Mouse (Mus musculus): ENCODE measurements around the gene Peak1. TPM values are rescaled to one million over a fixed set of nuclear protein-coding genes. Genes with fewer than 3 reads are reported as not detected.

Peak1 gene
- total RNA-seq, 1 experiment from 2014 or later: 45.1 TPM

DNA sequence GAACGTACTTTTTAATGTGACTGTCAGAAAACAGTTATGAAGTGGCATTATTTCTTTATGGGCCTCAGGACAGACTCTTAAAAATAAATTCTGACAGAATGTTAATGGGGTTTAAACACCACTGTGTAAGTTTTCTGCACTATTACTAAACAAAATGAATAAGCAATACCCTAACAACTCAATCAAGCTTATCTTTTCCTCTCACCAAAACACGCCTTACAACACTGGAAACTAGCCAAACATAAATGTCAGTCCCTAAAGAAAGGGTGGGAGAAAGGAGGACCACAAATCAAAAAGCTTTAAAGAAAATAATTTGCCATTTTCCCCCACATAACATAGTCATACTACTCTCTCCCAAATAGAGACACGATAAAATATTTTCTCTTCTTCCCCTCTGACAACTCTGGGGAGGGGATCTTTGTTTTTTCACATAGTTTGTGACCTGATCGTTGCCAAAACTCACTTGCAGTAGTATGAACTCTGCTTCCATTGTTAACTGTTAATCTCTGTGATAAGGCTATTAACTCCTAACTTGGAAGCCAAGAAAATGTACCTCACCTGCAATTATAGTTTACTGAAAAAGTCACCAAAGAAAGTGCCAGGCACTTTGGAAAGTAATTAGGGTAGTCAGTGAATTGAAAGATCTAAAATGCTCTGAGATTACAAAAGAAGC is 1.8 kb downstream of the Peak1 start:
- no peak for DNase-seq

DNA sequence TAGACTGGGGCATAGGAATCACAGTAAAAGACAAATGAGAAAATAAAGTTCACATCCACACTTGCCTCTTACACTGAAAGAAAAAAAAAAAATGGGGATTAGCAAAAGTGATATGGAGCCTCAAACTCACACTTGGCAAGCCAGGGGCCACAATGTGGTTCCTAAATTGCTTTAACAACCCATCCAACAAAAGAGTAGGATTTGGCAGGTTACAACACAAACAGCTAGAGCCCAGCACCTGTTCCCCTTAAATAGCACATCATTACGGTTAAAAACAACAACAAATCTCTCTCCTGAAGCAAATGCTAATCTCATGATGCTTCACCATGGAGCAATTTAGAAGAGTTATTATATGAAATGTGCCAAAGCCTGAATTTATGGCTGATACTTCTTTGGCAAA is 2.5 kb downstream of the Peak1 start:
- no peak for DNase-seq

DNA sequence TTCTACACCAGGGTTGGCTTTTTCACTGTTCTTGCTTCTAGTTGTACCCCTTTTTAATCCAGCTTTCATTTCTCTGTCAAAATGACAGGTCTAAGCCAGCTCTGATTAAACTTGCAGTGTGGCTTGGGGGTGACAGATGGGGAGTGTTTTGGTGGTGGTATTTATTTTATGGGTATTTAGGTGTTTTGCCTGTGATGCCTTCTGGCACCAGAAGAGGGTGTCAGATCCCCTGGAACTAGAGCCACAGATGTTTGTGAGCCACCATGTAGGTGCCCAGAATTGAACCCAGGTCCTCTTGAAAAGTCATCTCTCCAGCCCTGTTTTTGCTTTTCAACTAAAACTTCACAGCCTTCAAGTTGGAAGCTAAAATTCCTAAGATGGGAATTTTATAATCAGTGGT is 3.5 kb downstream of the Peak1 start:
- DNase-seq: no peak

DNA sequence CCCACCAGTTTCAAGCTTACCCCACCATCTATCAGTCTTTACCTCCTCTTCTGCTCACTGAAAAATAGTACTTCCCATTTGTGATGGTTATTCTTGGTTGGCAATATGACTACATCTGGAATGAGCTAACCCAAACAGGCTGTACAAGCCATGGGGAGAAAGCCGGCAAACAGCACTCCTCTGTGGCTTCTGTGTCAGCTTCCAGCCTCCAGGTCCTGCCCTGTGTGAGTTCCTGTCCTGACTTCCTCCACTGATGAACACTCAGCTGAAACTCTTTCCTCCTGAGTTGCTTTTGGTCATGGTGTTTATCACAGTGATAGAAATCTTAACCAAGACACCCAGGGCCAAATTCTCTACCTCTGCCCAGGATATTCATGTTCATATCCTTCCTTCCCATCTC is 5.2 kb downstream of the Peak1 start:
- no peak for DNase-seq

DNA sequence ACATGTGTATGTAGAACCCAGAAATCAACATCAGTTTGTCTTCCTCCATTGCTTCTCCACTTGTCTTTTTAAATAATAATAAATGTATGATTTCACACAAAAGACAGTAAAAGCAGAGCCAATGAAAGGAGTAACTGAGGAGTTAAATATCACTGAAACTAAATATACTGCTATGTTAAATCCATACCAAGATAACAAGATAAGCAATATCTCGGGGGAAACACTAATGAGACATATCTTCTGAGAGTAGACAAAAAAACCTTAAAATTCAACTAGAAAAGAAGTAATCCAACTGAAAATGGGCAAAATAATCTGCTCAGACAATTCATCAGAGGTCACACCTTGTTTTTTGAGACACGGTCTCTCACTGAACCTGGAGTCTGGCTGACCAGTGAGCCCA is 7.9 kb downstream of the Peak1 start:
- DNase-seq: no peak

DNA sequence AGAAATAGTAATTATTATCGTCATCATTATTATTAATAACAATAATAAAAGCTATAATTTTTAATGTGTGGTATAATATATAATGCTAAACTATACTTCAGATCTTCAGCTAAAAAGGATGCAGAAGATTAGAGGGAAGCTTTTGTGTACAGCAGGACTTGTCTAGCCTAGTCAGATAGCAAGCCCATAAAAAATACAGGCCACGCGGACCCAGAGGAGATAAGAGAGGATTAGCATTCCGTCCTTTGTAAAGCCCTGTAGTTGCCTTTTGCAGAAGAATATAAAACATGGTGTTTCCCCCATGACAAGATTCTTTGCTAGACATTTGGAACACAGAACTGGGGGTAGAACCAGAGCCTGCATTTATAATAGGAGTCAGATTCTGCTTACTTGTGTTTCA is 13.2 kb downstream of the Peak1 start:
- no peak for DNase-seq

DNA sequence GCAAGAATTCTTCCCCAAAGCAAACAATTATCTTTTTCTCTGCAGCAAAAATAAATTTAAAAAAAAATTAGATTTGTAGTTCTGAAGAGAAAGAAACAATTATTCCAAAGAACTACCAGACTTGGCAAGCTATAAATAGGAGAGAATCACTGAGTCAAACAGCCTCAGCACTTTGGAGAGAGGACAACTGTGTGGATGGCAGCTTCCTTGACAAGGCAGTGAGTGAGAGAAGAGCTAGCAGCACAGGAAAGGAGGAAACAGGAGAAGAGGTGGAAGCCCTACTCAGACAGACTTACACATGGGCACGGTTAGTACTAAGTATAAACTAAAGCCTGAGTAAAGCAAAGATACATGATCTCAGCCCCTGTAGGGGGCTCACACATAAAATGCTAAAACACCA is 21.6 kb downstream of the Peak1 start:
- no peak for DNase-seq

DNA sequence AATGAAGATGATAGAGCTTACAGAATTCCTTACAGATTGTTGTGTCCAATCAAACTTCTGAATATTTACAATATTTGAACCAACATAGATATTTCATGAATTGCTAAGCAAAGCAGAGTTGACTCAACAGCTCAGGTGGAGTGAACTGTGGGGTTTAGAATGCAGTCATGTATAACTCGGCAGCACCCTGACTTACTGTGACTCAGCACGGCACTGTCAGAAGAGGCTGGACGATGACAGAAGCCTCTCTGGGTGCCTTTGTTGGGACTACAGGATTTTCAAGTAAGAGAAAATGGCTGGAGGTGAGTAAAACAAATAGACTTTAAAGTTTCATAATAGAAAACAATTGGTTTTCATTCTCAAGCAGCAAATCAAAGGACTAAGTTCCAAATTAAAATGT is 25.0 kb downstream of the Peak1 start:
- DNase-seq: peak; percentile 33

DNA sequence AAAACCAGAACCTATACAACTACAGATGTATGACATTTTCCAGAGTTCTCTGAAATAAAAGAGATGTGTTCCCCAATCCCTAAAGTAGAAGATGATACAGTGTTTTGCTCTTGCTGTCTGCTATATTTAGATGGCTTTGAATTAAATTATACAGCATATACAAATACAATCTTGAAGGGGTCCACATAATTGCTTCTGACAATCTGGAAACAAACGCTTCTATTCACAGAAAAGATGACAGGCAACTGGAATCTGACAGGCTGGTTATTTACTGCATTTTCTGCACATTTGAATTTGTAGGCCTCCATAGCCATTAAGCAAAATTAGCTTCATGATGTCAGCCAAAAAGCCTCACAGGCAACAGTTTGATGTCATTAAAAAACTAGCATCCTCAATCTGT is 35.1 kb downstream of the Peak1 start:
- no peak for DNase-seq

DNA sequence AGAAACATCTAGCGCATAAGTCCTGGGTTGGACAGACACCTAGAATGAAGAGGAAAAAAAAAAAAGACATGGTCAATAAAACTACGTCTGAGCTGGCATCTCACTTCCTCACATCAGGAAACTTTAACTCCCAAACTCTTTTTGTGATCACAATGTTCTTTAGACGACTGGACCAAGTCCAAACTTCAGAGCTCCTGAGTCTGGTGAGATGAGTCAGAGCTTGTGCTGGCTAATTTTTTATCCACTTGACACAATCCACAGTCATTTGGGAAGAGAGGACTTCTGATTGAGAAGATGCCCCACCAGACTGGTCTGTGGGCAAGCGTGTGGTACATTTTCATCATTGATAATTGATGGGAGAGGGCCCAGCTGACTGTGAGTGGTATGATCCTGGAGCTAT is 43.5 kb downstream of the Peak1 start:
- DNase-seq: peak; percentile 54

DNA sequence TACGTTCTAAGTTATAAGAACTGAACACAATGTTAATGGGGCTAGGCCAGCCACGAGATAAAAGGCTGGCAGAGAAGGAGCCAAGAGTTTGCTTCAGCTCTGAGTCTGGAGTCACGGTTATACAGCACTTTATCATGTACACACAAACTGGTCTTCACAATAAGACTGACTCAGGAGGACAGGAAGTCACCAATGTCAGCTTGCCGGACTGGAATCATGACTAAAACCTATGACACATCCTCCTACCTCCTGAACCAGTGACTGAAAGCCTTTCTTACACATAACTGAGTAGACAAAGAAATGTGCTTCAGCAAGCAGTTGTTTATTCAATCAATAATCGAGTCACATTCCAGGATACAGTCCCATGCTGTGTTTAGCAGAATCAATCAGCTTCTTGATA is 47.2 kb downstream of the Peak1 start:
- peak; percentile 37 for DNase-seq

DNA sequence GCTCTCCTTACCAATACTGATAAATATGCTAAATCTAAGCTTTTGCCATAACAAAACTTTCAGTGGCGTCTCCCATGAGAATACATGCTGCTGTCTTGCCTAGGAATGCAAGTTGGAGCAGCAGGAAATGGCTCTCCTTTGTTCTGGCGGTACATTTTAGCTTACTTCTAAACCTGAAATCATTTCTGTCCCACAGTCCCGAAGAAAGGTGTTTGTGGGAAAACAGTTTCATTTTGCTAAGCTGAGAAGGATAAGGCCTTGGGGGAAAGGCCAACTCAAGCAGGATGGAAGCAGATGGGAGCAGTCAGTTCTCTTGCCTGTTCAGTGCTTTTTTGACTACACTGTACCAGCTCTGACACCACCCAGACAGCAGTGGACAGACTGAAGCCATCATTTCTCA is 49.1 kb downstream of the Peak1 start:
- no peak for DNase-seq

DNA sequence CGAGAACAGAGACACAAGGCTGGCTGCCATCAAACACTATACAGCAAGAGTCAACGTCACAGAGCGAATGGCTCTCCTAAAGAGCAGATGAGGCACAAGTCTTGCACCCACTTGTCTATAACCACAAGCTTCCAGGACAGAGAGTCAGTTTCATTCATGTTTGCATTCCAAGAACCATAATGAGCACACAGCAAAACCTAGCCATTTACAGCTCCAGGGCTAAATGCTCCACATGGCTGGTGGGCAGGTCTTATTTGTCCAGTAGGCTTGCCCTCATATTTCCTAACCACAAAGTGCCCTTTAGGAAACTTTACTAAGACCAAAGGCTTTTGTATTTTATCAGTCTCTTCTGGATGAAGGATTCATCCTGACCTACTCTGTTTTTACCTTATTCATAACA is 54.6 kb downstream of the Peak1 start:
- DNase-seq: no peak

DNA sequence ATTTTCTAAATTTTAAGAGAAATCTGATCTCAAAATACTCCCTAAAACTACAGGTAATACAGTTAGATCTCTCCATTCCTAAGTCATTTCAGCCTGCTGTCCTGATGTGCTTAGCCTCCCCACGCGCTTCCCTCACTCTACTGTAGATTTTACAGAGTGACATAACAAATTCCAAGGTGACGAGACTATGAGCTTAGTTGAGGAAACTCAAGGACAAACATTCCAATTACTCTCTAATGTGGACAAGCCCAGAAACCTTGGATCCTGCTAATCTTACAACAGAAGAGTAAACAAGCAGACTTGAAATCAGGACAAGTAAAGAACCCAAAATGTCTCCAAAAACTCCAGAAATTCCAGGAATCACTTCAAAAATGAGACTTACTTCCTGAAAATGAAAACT is 58.6 kb downstream of the Peak1 start:
- no peak for DNase-seq

DNA sequence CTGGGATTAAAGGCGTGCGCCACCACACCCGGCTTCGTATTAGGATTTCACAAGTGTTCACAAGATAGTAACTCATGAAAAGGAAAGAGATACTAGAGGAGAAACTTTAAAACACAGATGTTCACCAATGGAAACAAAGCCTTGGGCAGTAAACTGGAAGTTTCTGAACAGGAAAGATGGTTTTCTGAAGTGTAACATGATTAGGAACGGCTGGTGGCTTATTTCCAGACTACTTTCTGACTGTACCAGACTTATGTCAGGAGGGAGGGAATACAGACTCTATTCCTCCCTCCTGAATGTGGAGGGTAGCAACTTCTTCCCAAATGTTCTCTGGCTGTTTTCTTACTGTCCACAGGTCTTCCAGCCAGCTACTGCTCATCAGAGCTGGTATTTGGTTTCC is 62.7 kb downstream of the Peak1 start:
- DNase-seq: no peak

DNA sequence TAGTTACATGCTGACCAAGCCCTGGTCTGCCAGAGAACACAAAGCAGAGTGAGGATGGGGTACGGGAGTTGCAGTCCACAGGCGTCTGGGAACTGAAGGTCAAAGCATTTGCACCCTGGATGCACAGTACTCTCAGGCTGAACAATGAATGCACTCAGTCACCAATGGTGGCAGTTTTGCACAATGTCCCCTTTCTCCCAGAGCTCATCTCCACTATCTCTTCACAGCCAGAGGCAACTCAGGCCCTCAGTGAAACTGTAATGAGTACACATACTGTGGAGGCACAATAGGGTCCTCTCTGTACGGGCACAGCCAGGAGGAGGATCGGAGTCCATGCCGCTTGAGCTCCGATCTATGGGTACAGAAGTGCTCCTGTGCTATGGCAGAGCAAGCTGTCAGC is 71.5 kb downstream of the Peak1 start:
- no peak for DNase-seq

DNA sequence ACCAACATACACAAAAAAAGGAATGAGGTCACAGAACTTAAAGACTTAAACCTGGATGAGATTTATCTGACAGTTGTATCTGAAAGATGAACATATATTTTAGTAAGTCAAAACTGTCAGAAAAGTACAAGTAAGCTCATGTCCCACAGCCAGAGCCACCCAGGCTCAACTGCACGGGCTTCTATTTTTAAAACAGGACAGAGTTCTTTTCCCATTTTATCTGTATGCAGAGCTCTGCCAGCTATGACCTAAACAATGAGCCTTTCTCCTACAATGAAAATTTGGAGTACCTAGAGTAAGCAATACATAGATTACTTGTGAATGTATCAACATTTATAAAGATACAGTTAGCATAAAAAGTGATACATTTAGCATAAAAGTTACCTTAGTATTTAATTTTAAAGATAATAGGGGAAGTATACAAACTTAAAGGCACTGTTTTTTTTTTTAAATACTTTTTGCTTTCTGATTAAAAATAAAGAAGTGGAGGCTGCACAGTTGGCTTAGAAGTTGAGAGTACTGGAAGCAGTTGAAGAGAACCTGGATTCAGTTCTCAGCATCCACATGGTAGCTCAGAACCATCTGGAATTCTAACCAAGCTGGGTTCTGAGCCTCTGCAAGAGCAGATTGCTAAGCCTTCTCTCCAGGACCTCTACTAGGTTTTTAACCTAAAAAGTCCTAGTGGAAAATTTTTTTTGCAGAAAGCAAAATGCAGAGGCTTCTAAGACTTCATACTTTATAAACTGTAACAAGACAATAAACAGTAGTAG is 78.3 kb downstream of the Peak1 start:
- no peak for DNase-seq

DNA sequence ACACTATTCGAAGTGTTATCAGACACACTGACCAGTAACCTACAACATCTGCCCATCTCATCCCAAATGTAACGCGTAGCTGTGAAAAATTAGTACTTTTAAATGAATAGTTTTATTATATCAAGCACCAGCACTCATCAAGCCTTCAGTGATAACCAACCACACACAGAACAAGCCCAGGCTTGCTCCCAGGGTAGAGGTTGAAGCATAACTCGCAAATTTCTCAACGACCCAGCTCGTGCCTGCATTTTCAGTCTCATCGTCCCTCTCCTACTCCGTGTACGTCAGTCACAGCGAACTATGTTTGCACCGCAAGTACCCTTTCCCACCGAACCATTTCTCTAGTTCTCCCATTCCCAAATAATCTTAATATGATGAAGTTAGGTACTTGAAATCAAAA is 83.5 kb downstream of the Peak1 start:
- no peak for DNase-seq

DNA sequence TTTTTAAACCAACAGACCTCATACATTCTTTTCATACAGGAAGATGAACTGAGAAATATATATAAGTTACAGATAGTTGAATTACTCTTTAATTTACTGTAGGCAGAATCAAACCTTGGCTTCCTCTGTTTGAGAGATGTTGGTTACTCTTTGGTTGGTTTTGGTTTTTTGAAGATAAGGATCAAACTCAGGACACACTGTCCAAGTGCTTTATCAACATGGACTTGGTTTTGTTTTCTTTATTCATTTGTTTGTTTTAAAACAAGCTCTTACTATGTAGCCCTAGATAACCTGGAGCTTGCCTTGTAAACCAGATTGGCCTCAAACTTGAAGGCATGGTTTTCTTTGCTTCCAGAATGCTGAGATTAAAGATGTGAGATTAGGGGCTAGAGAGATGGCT is 85.1 kb downstream of the Peak1 start:
- no peak for DNase-seq

DNA sequence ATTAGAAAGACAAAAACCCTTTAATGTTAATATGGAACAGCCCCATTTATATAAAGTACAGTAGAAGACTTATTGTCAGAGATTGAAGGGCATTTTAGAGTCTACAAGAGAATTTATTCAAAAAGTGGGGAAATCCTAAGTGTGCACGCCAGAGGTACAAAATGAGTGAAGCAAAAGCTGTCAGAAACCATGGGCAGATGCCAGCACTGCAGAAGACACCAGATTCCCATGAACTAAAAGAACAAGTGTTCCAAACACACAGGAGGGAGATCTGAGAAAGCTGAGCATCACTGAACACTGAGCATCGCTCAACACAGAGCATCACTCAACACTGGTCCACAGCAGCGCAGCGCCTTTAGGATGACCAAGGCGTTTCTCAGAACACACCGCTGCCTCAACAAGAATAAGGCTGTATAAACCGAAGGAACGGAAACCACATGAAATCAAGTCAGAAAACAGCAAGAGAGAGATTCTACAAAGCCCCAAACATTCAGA is 91.3 kb downstream of the Peak1 start:
- DNase-seq: no peak

DNA sequence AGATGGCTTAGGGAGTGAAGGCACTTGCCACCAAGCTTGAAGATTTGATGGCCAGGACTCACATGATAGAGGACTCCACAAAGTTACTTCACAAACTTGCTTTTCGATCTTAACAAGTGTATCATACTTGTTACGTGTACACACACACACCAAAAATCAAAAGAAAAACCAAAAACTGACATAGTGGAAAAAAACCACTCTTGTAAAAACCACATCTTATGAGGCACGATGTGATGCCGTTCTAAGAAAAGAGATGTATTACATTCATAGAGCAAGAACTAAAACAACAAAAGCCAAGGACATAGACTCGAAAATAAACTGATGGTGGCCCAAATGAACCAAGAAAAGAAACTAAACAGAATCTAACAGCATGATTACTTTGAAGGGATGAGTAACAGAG is 92.1 kb downstream of the Peak1 start:
- DNase-seq: no peak

DNA sequence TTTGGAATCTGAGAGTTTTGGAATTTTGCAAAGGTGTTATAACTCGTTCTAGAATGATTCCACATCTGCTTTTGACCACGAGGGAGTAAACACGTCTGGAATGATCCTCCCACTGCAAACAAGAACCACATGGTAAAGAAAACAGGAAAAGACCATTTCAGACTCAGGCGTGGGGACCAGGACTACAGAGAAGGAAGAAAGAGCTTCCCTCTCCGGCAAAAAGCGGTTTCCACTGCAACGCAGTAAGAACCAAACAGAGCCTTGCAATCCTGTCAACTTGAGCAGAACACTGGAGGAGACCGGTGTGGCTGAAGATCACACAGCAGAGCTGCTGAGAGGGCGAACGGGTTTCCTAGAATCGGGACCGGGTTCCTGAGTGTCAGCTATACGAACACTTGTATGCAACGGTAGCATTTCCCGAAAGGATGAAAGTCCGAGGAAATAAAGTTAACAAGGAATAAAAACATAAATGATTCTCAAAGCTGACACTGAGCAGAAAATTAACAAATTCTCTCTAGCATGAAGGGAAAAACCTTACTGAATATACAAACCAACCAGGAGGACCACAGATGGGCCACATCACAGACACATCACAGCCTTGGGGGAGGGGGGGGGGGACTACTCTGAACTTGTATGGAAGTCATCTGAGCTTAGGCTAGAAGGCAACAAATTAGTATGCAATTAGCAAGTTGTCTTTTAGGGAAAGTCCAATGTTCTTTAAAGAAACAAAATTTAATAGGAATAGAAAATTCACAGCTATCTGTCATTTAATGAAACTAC is 93.1 kb downstream of the Peak1 start:
- DNase-seq: no peak

DNA sequence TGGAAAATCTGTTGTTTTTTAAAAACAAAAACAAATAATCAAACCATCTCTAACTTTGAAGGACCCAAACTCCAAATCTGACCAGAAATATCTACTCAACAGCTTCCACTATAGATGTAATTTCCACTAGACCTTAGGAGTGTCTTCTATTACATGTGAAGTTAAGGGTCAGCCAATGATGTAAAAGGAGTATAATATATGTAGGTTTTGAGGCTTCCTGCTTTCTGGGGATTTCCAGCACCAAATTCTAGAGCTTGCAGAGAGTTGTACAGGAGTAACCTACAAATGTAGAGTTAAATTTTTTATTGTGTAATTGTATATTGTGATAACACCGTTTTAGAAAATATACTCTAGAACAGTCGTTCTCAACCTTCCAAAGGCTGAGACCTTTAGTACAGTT is 96.6 kb downstream of the Peak1 start:
- no peak for DNase-seq
